Mouse (Mus musculus) small intestine, adult 2 months (tissue): ENCODE results near the gene Zfp628. TPM values are rescaled to one million over a fixed set of nuclear protein-coding genes. Genes with fewer than 3 reads are reported as not detected.
A peak's percentile ranks its signal among the peaks of the same experiment; 100 is the strongest.

Experiments used
- H3K27ac ChIP-seq: fragments of 200-500 bp; 2 replicates; pipeline ENCODE4 v1.5.1; 2012; ENCODE audit warnings: low read depth, low read length, control low read depth, inconsistent platforms; ENCODE audit not compliant: insufficient read depth
- H3K27me3 ChIP-seq: fragments of 200-500 bp; 2 replicates; pipeline ENCODE4 v1.6.1; 2012; ENCODE audit warnings: mild to moderate bottlenecking, moderate library complexity, low read length, inconsistent platforms; ENCODE audit not compliant: control insufficient read depth, insufficient read depth
- H3K36me3 ChIP-seq: fragments of 200-500 bp; 2 replicates; pipeline ENCODE4 v1.6.1; 2012; ENCODE audit warnings: mild to moderate bottlenecking, low read length, control low read depth, inconsistent platforms; ENCODE audit not compliant: control insufficient read depth, insufficient read depth
- H3K4me1 ChIP-seq: fragments of 200-500 bp; 2 replicates; pipeline ENCODE4 v1.6.1; 2012; ENCODE audit warnings: low read length, inconsistent platforms, mixed read lengths; ENCODE audit not compliant: control insufficient read depth, insufficient read depth, insufficient read length
- H3K4me3 ChIP-seq: fragments of 200-500 bp; 2 replicates; pipeline ENCODE4 v1.5.1; 2012; ENCODE audit warnings: low read depth, mild to moderate bottlenecking, control low read depth, inconsistent platforms, low read length, moderate library complexity
- CTCF ChIP-seq: fragments of 200-500 bp; IDR thresholded peaks from 2 replicates; pipeline ENCODE4 v1.5.1; 2012; ENCODE audit warnings: low read depth, mild to moderate bottlenecking, control low read depth, inconsistent platforms, low read length, moderate library complexity, mixed read lengths; ENCODE audit not compliant: insufficient replicate concordance, insufficient read length; ENCODE audit errors: extremely low read depth
- POLR2A ChIP-seq: fragments of 200-500 bp; IDR thresholded peaks from 2 replicates; pipeline ENCODE4 v1.6.1; 2012; ENCODE audit warnings: low read depth, mild to moderate bottlenecking, control low read depth, inconsistent platforms, low read length, moderate library complexity
- WGBS: fragments of 180-500 bp; shearing (Covaris S2); methylation state at CpG from one replicate; pipeline ENCODE4 v1.1.7; 2018; 5-methylcytosine and 5-hydroxymethylcytosine counted together
- polyA plus RNA-seq: library from polyadenylated mRNA; depleted of rRNA; stranded (reverse); fragments of >200 nt; gene quantifications from 2 replicates; pipeline ENCODE4 v1.2.3, GENCODE M21; 2012

Gene Zfp628
- polyA plus RNA-seq, 1 experiment = 41.4 TPM

DNA sequence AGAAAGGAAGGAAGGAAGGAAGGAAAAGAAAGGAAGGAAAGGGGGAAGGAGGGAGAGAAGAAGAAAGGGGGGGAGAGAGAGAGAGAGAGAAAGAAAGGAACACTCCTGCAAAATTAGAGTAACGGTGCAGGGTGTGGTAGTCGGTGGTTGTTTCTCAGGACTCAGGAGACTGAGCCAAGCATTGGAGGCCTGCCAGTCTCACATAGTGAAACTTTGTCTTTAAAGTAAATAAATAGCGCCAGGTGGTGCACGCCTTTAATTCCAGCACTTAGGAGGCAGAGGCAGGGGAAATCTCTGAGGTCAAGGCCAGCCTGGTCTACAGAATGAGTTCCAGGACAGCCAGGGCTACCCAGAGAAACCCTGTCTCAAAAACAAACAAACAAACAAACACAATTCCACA is 28.3 kb upstream of the Zfp628 start:
- Histone ChIP-seq H3K27ac (no peak overlapping the region), H3K4me1 (no peaks in the 10 kb centered on the region; the same call in 1 of the 2 replicates), H3K36me3 (0 out of 2 replicates have a peak, but pooled peaks cover 2% of the 10 kb centered on the region), H3K4me3 (no peak overlapping the region), H3K27me3 (no peaks in the 10 kb centered on the region)
- WGBS = 13% methylated on average over 4 of the region's 4 CpGs
- TF ChIP-seq CTCF = no peak
- no peak for TF ChIP-seq POLR2A

GRCm38 (mm10) chr7:4895186-4895585 is 19.8 kb upstream of the Zfp628 start:
- Histone ChIP-seq H3K27ac (no peak overlapping the region), H3K4me1 (no peaks in the 10 kb centered on the region), H3K27me3 (no peaks in the 10 kb centered on the region), H3K4me3 (no peak overlapping the region), H3K36me3 (no peaks in the 10 kb centered on the region)
- 69% methylated on average over 11 of the region's 11 CpGs for WGBS
- TF ChIP-seq POLR2A (no peak), CTCF (no peak)

DNA sequence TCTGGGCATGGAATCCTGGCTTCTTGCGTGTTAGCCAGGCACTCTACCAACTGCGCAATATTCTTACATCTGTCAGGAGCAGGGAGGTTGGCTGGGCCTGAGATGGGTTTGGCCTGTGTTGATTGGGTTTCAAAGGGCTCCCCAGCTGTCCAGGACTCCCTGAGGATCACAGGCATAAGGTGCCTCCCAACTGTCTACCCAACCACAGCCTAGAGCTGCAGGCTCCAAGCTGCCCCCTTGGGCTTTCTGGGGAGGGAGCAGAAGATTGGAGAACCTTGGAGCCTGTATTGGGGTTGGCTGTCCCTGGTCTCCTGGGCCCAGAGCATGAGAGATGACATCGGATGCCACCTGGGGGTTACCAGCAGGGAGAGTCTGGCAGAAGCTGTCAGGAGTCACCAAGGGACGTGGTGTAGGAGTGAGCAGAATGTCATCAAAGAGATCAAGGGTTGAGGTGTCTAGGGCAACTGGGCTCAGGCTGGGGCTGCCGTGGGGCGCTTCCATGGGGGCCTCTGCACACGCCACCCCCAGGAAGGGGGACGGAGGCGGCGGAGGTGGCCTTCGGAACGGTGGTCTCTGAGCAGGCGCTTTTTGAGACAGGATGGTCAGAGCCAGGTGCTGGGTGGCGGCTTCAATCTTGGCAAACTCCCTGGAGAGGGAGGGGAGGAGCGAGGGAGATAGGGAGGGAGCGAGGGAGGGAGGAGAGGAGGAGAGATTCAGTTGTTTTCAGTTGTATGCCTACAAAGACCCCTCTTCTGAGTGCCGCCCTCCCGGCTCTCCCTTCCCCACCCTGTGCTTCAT is 16.0 kb upstream of the Zfp628 start:
- Histone ChIP-seq H3K4me1 (no peaks in the 10 kb centered on the region), H3K36me3 (no peaks in the 10 kb centered on the region), H3K27me3 (no peaks in the 10 kb centered on the region), H3K27ac (no peak overlapping the region), H3K4me3 (peak overlapping the region; percentile 34)
- 26% methylated on average over 18 of the region's 18 CpGs for WGBS
- TF ChIP-seq POLR2A = no peak
- TF ChIP-seq CTCF = no peak

- H3K4me1 ChIP-seq = no peaks in the 10 kb centered on the region
- no peaks in the 10 kb centered on the region for H3K36me3 ChIP-seq
- TF ChIP-seq CTCF = no peak
- no peak for TF ChIP-seq POLR2A
- no peak overlapping the region for H3K27ac ChIP-seq
- peak overlapping the region; percentile 34 for H3K4me3 ChIP-seq
- H3K27me3 ChIP-seq = no peaks in the 10 kb centered on the region
- WGBS = 3% methylated on average over 19 of the region's 19 CpGs
These were observed 15.1 kb upstream of the Zfp628 start for GRCm38 (mm10) chr7:4899649-4900522.

DNA sequence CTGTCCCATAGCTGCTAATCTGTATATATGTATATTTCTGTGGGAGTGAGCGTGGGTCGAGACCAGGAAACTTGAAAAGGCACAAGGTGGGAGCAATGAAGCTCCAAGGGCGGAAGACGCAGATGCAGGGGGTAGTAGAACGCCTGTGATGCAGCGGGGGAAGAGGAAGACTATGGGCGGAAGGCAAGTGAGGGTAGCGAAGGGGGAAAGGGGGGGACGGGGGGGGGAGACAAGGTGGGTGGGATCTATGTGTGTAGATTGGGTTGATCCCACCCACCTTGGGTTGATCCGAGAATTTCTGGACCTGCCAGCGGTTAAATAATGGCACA is 14.5 kb upstream of the Zfp628 start:
- Histone ChIP-seq H3K27me3 (no peaks in the 10 kb centered on the region), H3K4me3 (peak overlapping the region; percentile 24; the same call in 1 of the 2 replicates), H3K36me3 (no peaks in the 10 kb centered on the region), H3K27ac (no peak overlapping the region), H3K4me1 (no peaks in the 10 kb centered on the region)
- WGBS = 59% methylated on average over 11 of the region's 11 CpGs
- TF ChIP-seq CTCF (no peak), POLR2A (no peak)

GRCm38 (mm10) chr7:4901171-4901570 is 13.8 kb upstream of the Zfp628 start:
- H3K4me3 ChIP-seq = no peak overlapping the region
- H3K4me1 ChIP-seq = no peaks in the 10 kb centered on the region
- no peak overlapping the region for H3K27ac ChIP-seq
- no peaks in the 10 kb centered on the region for H3K36me3 ChIP-seq
- no peaks in the 10 kb centered on the region for H3K27me3 ChIP-seq
- no peak for TF ChIP-seq POLR2A
- TF ChIP-seq CTCF = peak; percentile 57; the same call in 1 of the 2 replicates
- 64% methylated on average over 8 of the region's 8 CpGs for WGBS

GRCm38 (mm10) chr7:4902404-4902803 is 12.6 kb upstream of the Zfp628 start:
- no peaks in the 10 kb centered on the region for H3K4me1 ChIP-seq
- H3K36me3 ChIP-seq = no peaks in the 10 kb centered on the region
- no peak for TF ChIP-seq CTCF
- no peak for TF ChIP-seq POLR2A
- H3K27me3 ChIP-seq = no peaks in the 10 kb centered on the region
- no peak overlapping the region for H3K27ac ChIP-seq
- H3K4me3 ChIP-seq = no peak overlapping the region
- whole genome bisulfite sequencing = 68% methylated on average over 9 of the region's 9 CpGs

- H3K4me3 ChIP-seq = no peak within 1 kb of the TSS
- 77% methylated on average over 10 of the region's 10 CpGs for WGBS
These were observed 8.5 kb upstream of the Zfp628 start, which contains the start of gene Gm36210 for GRCm38 (mm10) chr7:4906466-4906950. Gm36210 (minus strand) TSS chr7:4906516.

More at GRCm38 (mm10) chr7:4906466-4906950, 8.5 kb upstream of the Zfp628 start, which contains the start of gene Gm36210:
- no peaks in the 10 kb centered on the region for H3K27me3 ChIP-seq
- TF ChIP-seq POLR2A = no peak
- TF ChIP-seq CTCF = no peak
- no peak within 1 kb of the TSS for H3K27ac ChIP-seq
- H3K4me1 ChIP-seq = no peaks in the 10 kb centered on the region
- no peaks in the 10 kb centered on the region for H3K36me3 ChIP-seq
